Mouse (Mus musculus) stomach, postnatal 0 days (tissue): ENCODE data around the gene Aox3. TPM values are rescaled to one million over a fixed set of nuclear protein-coding genes. Genes with fewer than 3 reads are reported as not detected.

Experiments
- ATAC-seq: fragments of 200-750 bp; cut with Nextera tagmentation; 2 replicates; pipeline ENCODE4 v1.8.0; 2017; ENCODE audit not compliant: low FRiP score, low TSS enrichment
- DNase-seq: peaks from one replicate; pipeline ENCODE4 v3.0.0-alpha.2; 2016; ENCODE audit warnings: low spot score
- H3K27ac ChIP-seq: fragments of 300-500 bp; sonication (generic); replicated peaks from 2 replicates; pipeline ENCODE4 v1.5.1; 2014; ENCODE audit warnings: mild to moderate bottlenecking, control low read depth
- H3K27me3 ChIP-seq: fragments of 300-500 bp; sonication (generic); 2 replicates; pipeline ENCODE4 v1.6.1; 2014; ENCODE audit warnings: low read length; ENCODE audit not compliant: control insufficient read depth, insufficient read depth
- H3K36me3 ChIP-seq: fragments of 300-500 bp; sonication (generic); 2 replicates; pipeline ENCODE4 v1.6.1; 2014; ENCODE audit warnings: low read length, mixed read lengths; ENCODE audit not compliant: control insufficient read depth, insufficient read depth
- H3K4me1 ChIP-seq: fragments of 300-500 bp; sonication (generic); replicated peaks from 2 replicates; pipeline ENCODE4 v1.6.1; 2014; ENCODE audit warnings: antibody characterized with exemption; ENCODE audit not compliant: control insufficient read depth, insufficient read depth
- H3K4me2 ChIP-seq: fragments of 300-500 bp; sonication (generic); replicated peaks from 2 replicates; pipeline ENCODE4 v1.6.1; 2014; ENCODE audit warnings: low read depth, mild to moderate bottlenecking, control low read depth, moderate library complexity
- H3K4me3 ChIP-seq: fragments of 300-500 bp; sonication (generic); 2 replicates; pipeline ENCODE4 v1.5.1; 2014; ENCODE audit warnings: low read depth, low read length, control low read depth
- H3K9ac ChIP-seq: fragments of 300-500 bp; sonication (generic); 2 replicates; pipeline ENCODE4 v1.6.1; 2014; ENCODE audit warnings: mild to moderate bottlenecking, low read length, control low read depth, mixed read lengths
- H3K9me3 ChIP-seq: fragments of 300-500 bp; sonication (generic); 2 replicates; pipeline ENCODE4 v1.6.1; 2016; ENCODE audit warnings: low read length; ENCODE audit not compliant: control insufficient read depth
- CTCF ChIP-seq: IDR thresholded peaks from 2 replicates; pipeline ENCODE4 v1.5.1; 2016; ENCODE audit warnings: antibody characterized with exemption, low read depth, mild to moderate bottlenecking, moderate library complexity
- EP300 ChIP-seq: optimal IDR thresholded peaks from 2 replicates; pipeline ENCODE3; 2016; ENCODE audit warnings: antibody characterized with exemption
- WGBS: fragments of 180-500 bp; shearing (Covaris S2); extraction: QIAGEN DNeasy Blood & Tissue Kit; methylation state at CpG from one replicate; pipeline ENCODE4 v1.1.7; 2014; 5-methylcytosine and 5-hydroxymethylcytosine counted together
- polyA plus RNA-seq: library from polyadenylated mRNA; unstranded; fragments of >200 nt; fragmentation: Nextera tagmentation; extraction: Ambion mirVana; gene quantifications from 2 replicates; pipeline ENCODE4 v1.2.1, GENCODE M21; 2015

Gene Aox3
- polyA plus RNA-seq, 1 experiment from 2014 or later = 0.62 TPM

DNA sequence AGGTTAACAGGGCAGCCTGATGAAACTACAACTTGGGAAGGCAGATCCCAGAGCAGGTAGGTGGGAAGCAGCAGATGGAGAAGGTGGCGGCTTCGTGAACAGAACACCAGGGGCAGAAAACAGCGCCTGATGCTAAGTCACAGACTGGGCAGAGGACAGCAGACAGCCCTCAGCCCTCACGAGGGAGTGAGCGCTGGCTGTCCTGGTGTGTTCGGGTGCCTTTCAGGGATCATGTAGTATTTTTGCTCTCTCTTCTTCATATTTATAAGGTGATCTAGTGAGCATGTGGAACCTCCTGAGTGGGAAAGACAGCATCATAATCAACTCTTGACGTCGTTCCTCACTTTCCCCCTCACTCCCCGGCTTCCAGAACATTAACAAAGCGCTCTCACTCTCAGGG, 33.1 kb downstream of the Aox3 start:
- 83% methylated on average over 10 of the region's 10 CpGs for whole genome bisulfite sequencing
- Histone ChIP-seq H3K27ac (no peak overlapping the region), H3K27me3 (no peaks in the 10 kb centered on the region), H3K4me3 (no peak overlapping the region), H3K4me1 (no peaks in the 10 kb centered on the region), H3K9ac (no peak overlapping the region), H3K4me2 (no peak overlapping the region), H3K36me3 (no peaks in the 10 kb centered on the region), H3K9me3 (no peaks in the 10 kb centered on the region)
- DNase-seq (no peak), ATAC-seq (no peak)
- TF ChIP-seq CTCF (no peak), EP300 (no peak)

DNA sequence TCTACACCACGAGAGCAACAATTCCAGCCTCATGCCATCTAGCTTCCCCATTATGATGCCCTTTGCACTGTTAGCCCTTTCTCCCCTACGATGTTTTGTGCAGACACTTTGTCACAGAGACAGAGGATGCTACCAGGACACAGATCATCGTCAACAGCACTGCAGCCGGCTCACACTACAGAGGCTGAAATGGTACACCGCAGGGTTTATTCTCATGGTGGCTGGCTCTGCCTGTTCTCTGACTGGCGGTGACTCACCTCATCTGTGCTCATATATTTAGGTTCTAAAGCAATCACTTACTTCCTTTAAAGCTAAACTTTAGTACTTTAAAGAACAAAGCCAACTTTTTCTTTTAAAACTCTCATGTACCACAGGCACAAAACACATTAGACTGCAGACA, 34.8 kb downstream of the Aox3 start:
- H3K9ac ChIP-seq = no peak overlapping the region
- ATAC-seq (no peak), DNase-seq (no peak)
- H3K4me2 ChIP-seq = no peak overlapping the region
- no peak for TF ChIP-seq CTCF
- no peak for TF ChIP-seq EP300
- H3K4me3 ChIP-seq = no peak overlapping the region
- no peaks in the 10 kb centered on the region for H3K27me3 ChIP-seq
- no peaks in the 10 kb centered on the region for H3K9me3 ChIP-seq
- 59% methylated on average over 6 of the region's 6 CpGs for WGBS
- H3K27ac ChIP-seq = no peak overlapping the region
- H3K4me1 ChIP-seq = no peaks in the 10 kb centered on the region
- no peaks in the 10 kb centered on the region for H3K36me3 ChIP-seq

DNA sequence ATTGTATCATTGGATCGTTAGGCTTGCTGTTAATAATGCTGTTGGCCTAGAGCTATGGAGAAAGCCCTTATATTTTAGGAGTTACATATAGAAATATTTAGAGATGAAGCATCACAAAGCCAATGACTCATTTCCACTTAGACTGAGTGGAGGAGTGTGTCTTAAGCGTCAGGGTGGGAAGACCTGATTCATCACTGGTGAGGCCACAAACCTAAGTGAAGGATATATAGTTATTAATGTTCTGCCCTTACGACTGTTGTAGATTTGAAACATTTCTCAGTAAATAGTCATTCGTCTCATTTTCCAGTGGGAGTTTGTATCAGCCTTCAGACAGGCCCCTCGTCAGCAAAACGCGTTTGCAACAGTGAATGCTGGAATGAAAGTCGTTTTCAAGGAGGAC, 39.3 kb downstream of the Aox3 start:
- no peaks in the 10 kb centered on the region for H3K27me3 ChIP-seq
- 59% methylated on average over 8 of the region's 8 CpGs for WGBS
- no peak overlapping the region for H3K27ac ChIP-seq
- ATAC-seq (no peak), DNase-seq (no peak)
- TF ChIP-seq CTCF (no peak), EP300 (no peak)
- H3K9ac ChIP-seq = no peak overlapping the region
- H3K4me3 ChIP-seq = no peak overlapping the region
- no peak overlapping the region for H3K4me2 ChIP-seq
- H3K36me3 ChIP-seq = no peaks in the 10 kb centered on the region
- no peaks in the 10 kb centered on the region for H3K4me1 ChIP-seq
- no peaks in the 10 kb centered on the region for H3K9me3 ChIP-seq

DNA sequence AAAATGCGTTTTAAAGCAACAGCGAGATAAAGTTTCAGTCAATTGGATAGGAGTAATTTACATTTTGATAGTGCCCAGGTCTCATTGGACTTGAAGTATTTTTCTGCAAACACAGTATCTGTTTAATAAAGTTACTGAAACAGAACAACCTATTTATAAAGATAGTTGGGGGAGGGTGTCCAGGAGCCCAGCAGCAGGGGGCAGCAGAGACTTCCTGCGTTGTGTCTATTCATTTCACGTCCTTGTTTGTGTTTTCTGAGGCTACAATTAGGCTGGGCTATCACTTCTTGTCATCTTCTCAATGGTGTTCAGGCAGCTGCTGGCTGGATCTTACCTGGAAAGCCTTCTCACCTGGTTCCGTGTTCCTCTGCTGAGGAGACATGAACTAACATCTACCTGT, 43.8 kb downstream of the Aox3 start:
- H3K36me3 ChIP-seq = no peaks in the 10 kb centered on the region
- WGBS = 42% methylated on average over 5 of the region's 5 CpGs
- no peak overlapping the region for H3K4me2 ChIP-seq
- no peaks in the 10 kb centered on the region for H3K27me3 ChIP-seq
- DNase-seq = peak; percentile 58
- no peak overlapping the region for H3K27ac ChIP-seq
- no peak for ATAC-seq
- H3K9ac ChIP-seq = no peak overlapping the region
- TF ChIP-seq CTCF = peak; percentile 90
- no peak for TF ChIP-seq EP300
- H3K9me3 ChIP-seq = no peaks in the 10 kb centered on the region
- no peak overlapping the region for H3K4me3 ChIP-seq
- H3K4me1 ChIP-seq = no peaks in the 10 kb centered on the region

DNA sequence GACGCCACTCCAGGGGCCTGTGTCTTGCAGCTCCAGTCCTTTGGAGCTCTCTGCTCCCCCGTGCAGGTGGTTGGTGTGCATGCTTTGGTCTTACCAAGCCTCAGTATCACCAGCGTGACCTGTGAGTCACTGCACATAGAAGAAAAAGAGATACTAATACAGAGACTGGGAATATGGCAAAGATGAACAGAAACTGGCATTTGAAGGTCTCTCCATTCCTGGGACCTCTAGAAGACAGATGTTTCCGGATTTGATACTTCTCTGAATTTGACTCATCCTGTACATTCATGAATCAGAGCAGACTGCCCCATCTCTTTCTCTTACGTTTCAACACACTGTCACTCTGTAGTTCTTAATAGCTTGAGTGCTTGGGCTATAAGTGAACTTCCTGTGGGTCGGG, 57.0 kb downstream of the Aox3 start:
- no peaks in the 10 kb centered on the region for H3K27me3 ChIP-seq
- H3K4me3 ChIP-seq = no peak overlapping the region
- 0 out of 2 replicates have a peak overlapping the region, but pooled peaks have one; percentile 14 for H3K4me2 ChIP-seq
- H3K36me3 ChIP-seq = no peaks in the 10 kb centered on the region
- H3K27ac ChIP-seq = no peak overlapping the region
- no peak overlapping the region for H3K9ac ChIP-seq
- DNase-seq (no peak), ATAC-seq (no peak)
- H3K4me1 ChIP-seq = no peaks in the 10 kb centered on the region
- H3K9me3 ChIP-seq = no peaks in the 10 kb centered on the region
- WGBS = 66% methylated on average over 6 of the region's 6 CpGs
- TF ChIP-seq CTCF (no peak), EP300 (no peak)

DNA sequence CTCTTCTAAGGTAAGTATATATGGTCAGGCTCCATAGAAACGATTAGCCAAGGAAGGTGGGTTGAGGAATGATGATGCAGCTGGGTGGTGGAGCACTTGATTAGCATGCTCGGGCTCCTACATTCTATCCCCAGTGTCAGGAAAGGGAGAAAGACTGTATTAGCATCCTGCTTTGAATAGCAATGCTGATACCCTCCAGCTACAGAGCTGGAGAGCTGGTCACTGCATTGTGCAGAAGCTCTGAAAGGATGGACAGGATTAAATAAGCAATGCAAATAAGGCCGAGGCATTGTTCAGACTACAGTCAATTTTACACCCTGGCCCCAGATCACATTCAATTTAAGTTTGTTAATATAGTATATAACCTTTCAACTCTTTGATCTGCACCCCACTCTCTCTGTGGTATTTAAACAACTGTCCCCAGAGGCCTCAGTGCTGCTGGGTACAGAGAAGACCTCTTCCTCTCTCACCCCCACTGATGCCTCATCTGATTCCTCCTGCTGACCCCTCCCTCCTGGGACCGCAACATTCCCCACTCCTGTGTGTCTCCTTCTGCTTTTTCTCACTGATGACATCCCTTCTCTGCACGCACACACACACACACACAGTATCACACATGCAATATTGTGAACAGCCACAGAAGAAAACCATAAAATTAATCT, 75.7 kb downstream of the Aox3 start:
- Histone ChIP-seq H3K9ac (no peak overlapping the region), H3K4me3 (no peak overlapping the region), H3K9me3 (no peaks in the 10 kb centered on the region), H3K4me1 (no peaks in the 10 kb centered on the region), H3K36me3 (no peaks in the 10 kb centered on the region), H3K27ac (no peak overlapping the region), H3K4me2 (no peak overlapping the region), H3K27me3 (no peaks in the 10 kb centered on the region)
- WGBS = 67% methylated on average over 5 of the region's 5 CpGs
- ATAC-seq (no peak), DNase-seq (no peak)
- TF ChIP-seq EP300 (no peak), CTCF (no peak)
